Mouse (Mus musculus) T-helper 17 cell (primary cell): Measurements from ENCODE around the gene 9530003J23Rik.

Experiments
- in situ Hi-C, 2 experiments: fragments of 300-600 bp; cut with MboI, MseI; formaldehyde crosslinking; loops; 1 replicate in 1 of 2; 2 replicates in 1 of 2; pipeline ENCODE4 v1.15.1; 2025; ENCODE audit warnings: high pct_unique_total_duplicates in 2 of 2

9530003J23Rik gene

GRCm38 (mm10) chr10:117229826-117230225 lies 8.7 kb downstream of the 9530003J23Rik start:
- in situ Hi-C loops, result no loop called here

- in situ Hi-C loops, result no loop called here
Measured at GRCm38 (mm10) chr10:117226002-117226401, 12.5 kb downstream of the 9530003J23Rik start.

GRCm38 (mm10) chr10:117225094-117225493 lies 13.4 kb downstream of the 9530003J23Rik start:
- in situ Hi-C loops, result no loop called here

- in situ Hi-C loops, result no loop called here
Measured at GRCm38 (mm10) chr10:117224102-117224990, 14.2 kb downstream of the 9530003J23Rik start, which contains the start of gene Yeats4. Gene Yeats4 (minus strand): TSS chr10:117224507.

GRCm38 (mm10) chr10:117223758-117224101 lies 14.8 kb downstream of the 9530003J23Rik start:
- in situ Hi-C loops, result no loop called here

GRCm38 (mm10) chr10:117222821-117223220 lies 15.7 kb downstream of the 9530003J23Rik start:
- in situ Hi-C loops, result no loop called here

- in situ Hi-C loops, result no loop called here
Measured at GRCm38 (mm10) chr10:117218351-117218750, 20.2 kb downstream of the 9530003J23Rik start.

- in situ Hi-C loops, result no loop called here
Measured at GRCm38 (mm10) chr10:117217246-117217840, 21.2 kb downstream of the 9530003J23Rik start.

- in situ Hi-C loops, result no loop called here
Measured at GRCm38 (mm10) chr10:117216793-117217192, 21.7 kb downstream of the 9530003J23Rik start.

- in situ Hi-C loops, result no loop called here
Measured at GRCm38 (mm10) chr10:117216132-117216495, 22.4 kb downstream of the 9530003J23Rik start.

- in situ Hi-C loops, result no loop called here
Measured at GRCm38 (mm10) chr10:117215409-117216131, 22.9 kb downstream of the 9530003J23Rik start.

GRCm38 (mm10) chr10:117211023-117211422 lies 27.5 kb downstream of the 9530003J23Rik start:
- in situ Hi-C loops, result loop anchor here in 1 of 2 experiments (5.0 kb wide), 1 partner anchor 64 kb away; the partner anchor contains the start of gene Frs2

- in situ Hi-C loops, result loop anchor here in 1 of 2 experiments (10.0 kb wide), 1 partner anchor 155 kb away; no protein-coding TSS in a partner anchor
Measured at GRCm38 (mm10) chr10:117209469-117209938, 29.0 kb downstream of the 9530003J23Rik start.

GRCm38 (mm10) chr10:117208787-117209186 lies 29.7 kb downstream of the 9530003J23Rik start:
- in situ Hi-C loops, result loop anchor here in 1 of 2 experiments (10.0 kb wide), 1 partner anchor 154 kb away; no protein-coding TSS in a partner anchor

- in situ Hi-C loops, result loop anchor here in 1 of 2 experiments (10.0 kb wide), 1 partner anchor 153 kb away; no protein-coding TSS in a partner anchor
Measured at GRCm38 (mm10) chr10:117208221-117208620, 30.3 kb downstream of the 9530003J23Rik start.

GRCm38 (mm10) chr10:117206070-117206469 lies 32.4 kb downstream of the 9530003J23Rik start:
- in situ Hi-C loops, result loop anchor here in 1 of 2 experiments (10.0 kb wide), 1 partner anchor 151 kb away; no protein-coding TSS in a partner anchor

- in situ Hi-C loops, result loop anchor here in 1 of 2 experiments (10.0 kb wide), 1 partner anchor 149 kb away; no protein-coding TSS in a partner anchor
Measured at GRCm38 (mm10) chr10:117203558-117203981, 34.9 kb downstream of the 9530003J23Rik start.

- in situ Hi-C loops, result loop anchor here in 1 of 2 experiments (10.0 kb wide), 1 partner anchor 148 kb away; no protein-coding TSS in a partner anchor
Measured at GRCm38 (mm10) chr10:117202981-117203557, 35.4 kb downstream of the 9530003J23Rik start.

- in situ Hi-C loops, result loop anchor here in 1 of 2 experiments (10.0 kb wide), 1 partner anchor 145 kb away; no protein-coding TSS in a partner anchor
Measured at GRCm38 (mm10) chr10:117199701-117200100, 38.8 kb downstream of the 9530003J23Rik start.

GRCm38 (mm10) chr10:117196696-117197095 lies 41.8 kb downstream of the 9530003J23Rik start:
- in situ Hi-C loops, result no loop called here

- in situ Hi-C loops, result no loop called here
Measured at GRCm38 (mm10) chr10:117195748-117196147, 42.8 kb downstream of the 9530003J23Rik start.
